Mouse (Mus musculus) 3T3-L1 (cell line): ENCODE data around the gene Smad1.
"Not testable (repeated sequence)": the region's sequence is repeated elsewhere in the genome, so short reads cannot be mapped to it uniquely, and the experiment has no call there.

ENCODE experiments used
- DNase-seq: peaks from one replicate; pipeline ENCODE4 v3.0.0-alpha.2; 2015; ENCODE audit warnings: low read depth, low spot score

Gene Smad1

DNA sequence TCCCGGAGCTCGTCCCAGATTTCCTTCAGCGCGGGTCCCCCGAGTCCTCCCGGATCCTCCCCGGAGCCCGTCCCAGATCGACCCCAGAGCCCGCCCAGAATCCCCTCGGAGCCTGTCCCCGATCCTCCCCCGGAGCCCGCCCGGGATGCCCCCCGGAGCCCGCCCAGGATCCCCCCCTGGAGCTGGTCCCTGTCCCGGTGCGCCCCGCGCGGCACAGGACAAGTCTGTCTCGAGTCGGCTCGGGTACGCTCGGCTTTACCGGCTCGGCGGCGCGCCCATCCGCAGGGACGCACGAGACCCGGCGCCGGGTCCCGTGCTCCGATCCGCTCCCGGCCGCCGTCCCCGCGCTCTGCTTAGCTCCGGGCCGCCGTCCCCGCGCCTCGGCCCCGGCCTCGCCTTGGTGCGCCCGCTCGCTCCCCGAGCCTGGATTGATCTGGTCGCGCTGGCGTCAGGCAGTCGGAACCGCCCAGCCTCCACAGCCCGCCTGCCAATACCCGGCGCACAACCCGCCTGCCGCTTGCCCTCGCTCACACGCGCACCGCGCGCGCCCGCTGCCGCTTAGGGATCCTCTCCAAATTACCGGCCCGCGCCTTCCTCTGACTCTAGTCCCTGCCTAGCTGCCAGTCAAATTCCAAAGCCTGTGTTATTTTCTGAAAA, at the start of gene Smad1:
Gene Smad1 (minus strand): TSS at position 525 of the 657 bp plus-strand sequence.
- peak; percentile 83 for DNase-seq

DNA sequence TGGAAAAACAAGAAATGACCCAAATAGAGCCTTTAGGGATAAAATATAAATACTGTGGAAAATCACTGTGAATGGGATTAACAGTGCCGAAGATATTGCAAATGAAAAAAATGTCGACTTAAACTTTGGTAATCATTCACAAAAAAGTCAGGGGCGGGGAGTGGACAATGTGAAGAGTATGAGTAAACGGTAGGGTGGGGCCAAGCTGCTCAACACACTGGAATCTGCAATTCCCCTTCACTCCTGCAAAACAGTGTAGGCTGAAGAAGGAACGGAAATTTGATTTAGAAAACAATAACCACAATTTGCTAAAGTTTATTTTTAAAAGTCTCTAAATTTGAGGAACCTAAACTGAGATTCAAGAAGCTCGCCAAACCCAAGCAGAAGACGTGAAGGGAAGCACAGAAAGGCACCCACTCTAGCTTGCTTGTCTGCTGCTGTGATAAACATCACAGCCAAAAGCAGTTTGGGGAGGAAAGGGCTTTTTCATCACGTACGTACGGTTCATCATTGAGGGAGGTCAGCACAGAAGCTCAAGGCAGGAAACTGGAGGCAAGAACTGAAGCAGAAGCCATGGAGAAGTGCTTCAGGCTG, 48.0 kb upstream of the Smad1 start:
- no peak for DNase-seq

DNA sequence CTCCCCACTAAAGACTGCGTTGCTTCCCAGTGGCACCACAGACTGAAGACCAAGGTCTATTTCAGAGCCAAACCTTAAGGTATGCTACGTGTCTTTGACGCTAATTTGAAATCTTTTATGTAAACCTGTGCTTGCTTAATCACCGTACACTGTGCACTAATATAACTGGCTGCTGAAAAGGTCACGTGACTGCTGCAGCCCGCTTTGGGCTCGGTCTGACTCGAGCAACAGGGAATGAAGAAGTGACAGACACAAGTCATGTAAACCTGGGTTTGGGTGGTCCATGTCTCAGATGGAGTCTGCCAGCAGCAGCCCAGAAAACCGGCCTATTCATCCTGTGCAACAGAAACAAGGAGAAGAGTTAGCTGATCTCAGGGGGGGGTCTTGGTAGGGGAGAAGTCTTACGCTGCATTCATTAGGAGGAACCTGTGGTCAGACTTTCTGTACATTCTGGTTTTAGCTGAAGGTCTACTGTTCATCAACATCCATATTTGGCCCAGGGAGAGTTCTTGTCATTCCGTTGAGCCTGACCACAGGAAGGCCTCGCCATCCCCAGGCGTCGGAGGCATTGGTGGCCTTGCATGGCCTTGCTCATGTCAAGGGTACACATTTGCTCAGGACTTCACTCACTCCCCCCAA, 44.3 kb upstream of the Smad1 start:
- DNase-seq: no peak

- no peak for DNase-seq
These were observed 34.7 kb upstream of the Smad1 start for GRCm38 (mm10) chr8:79433953-79434500.

- DNase-seq: no peak
These were observed 15.6 kb upstream of the Smad1 start for GRCm38 (mm10) chr8:79414907-79415306.

DNA sequence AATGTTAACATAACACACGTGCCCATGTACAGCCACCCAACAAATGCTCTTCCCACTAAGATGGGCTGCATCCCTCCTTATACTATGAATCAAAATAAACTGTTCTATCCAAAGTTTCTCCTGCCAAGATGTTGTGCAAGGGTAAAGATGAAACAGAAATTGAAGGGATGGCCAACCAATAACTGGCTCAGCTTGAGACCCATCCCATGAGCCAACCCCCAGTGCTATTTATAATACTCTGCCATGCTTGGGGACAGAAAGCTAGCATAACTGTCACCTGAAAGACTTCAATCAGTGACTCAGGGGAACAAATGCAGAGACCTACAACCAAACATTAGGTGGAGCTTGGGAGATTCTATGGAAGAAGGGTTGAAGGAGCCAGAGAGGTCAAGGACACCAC, 11.2 kb upstream of the Smad1 start:
- no peak for DNase-seq

DNA sequence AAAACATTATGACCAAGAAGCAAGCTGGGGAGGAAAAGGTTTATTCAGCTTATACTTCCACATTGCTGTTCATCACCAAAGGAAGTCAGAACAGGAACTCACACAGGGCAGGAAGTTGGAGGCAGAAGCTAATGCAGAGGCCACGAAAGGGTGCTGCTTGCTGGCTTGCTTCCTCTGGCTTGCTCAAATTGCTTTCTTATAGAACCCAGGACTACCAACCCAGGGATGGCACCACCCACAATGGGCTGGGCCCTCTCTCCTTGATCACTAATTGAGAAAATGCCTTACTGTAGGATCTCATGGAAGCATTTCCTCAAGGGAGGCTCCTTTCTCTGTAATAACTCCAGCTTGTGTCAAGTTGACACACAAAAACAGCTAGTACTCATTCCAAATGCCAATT, 8.0 kb upstream of the Smad1 start:
- DNase-seq: not testable (repeated sequence)

DNA sequence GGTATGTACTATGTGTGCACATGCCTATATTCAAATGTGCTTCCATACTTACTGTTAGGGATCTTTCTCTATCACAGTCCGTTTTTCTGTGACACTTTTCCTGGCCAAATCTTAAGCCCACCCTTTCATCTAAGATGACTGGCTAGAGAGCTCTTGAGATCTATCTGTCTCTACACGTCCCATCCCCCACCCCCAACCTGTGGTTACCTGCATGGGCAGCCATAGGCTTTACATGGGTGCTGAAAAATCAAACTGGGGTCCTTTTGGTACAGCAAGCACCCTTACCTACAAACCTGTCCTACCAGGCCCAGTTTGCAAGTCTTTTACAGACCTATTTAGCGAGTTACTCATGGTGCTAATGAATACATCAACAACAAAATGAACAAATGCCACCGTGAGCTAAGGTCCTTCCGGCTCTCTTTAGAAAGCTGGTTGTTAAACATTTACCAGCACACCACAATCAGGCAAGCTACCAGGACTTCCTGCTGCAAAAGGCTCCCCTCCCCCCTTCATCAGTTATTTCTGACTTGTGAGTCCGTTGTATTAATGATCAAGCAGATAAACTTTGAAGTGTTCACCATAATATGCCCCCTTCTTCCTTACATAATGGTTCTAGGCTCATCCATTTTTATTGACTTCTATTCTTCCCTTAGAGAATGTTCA, 5.7 kb upstream of the Smad1 start:
- no peak for DNase-seq

GRCm38 (mm10) chr8:79400671-79401070, 1.4 kb upstream of the Smad1 start:
- no peak for DNase-seq

- DNase-seq: peak; percentile 49
These were observed 902 bp downstream of the Smad1 start for GRCm38 (mm10) chr8:79398251-79398981.

GRCm38 (mm10) chr8:79397705-79398250, 1.5 kb downstream of the Smad1 start:
- peak; percentile 47 for DNase-seq

GRCm38 (mm10) chr8:79396911-79397310, 2.4 kb downstream of the Smad1 start:
- no peak for DNase-seq

DNA sequence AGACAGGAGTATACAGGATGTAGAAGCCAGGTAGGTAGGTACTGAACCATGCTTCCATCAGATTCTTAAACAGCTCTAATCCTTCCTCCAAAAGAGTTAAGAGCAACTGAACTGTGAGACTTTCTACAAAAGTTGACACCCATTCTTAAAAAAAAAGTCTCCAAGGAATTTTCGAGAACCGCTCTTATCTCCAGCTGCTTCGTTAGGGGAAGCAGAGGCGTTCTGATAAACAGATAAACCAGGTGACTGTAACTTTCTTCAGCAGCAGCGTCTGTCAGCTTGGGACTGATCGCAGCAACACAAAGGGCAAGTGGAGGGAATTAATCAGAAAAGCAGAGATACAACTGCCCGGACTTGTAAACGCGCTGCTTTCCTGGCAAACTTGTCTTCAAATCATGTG, 5.3 kb downstream of the Smad1 start:
- DNase-seq: no peak

DNA sequence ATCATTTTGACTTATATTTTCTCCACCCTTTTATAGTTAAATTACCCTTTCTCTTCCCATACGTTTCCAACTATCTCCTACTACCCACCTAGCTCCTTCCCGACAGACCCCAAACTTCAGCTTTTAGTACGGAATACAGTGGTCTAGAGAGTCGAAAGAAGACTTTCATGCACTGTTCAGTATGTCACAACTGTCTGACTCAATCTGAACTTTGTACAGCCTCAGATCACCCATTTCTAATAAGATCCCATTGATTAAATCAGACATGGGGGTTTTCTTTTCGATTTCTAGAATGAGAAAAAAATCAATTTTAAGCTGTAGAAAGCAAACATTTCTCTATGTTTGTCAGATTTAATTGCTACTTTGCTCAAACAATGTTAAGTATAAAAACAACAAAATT, 6.1 kb downstream of the Smad1 start:
- no peak for DNase-seq

- no peak for DNase-seq
These were observed 6.7 kb downstream of the Smad1 start for GRCm38 (mm10) chr8:79392649-79393048.

DNA sequence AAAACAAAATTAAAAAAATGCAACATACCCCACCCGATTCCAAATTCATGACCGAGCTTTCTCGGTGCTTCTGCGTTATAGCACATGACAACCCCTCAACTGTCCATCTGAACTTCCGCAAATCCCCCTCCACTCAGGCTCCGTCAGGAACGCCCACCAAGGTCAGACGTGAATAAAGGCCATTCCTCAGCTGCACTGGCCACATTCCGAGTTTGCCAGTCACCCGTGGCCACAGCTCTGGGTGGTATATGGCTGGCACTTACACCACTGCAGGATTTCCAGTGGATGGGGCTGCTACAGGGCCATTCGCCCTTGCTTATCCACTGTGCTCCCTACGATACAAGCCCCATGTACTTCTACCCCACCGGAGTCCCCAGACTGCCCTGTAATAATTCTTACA, 7.9 kb downstream of the Smad1 start:
- DNase-seq: no peak

DNA sequence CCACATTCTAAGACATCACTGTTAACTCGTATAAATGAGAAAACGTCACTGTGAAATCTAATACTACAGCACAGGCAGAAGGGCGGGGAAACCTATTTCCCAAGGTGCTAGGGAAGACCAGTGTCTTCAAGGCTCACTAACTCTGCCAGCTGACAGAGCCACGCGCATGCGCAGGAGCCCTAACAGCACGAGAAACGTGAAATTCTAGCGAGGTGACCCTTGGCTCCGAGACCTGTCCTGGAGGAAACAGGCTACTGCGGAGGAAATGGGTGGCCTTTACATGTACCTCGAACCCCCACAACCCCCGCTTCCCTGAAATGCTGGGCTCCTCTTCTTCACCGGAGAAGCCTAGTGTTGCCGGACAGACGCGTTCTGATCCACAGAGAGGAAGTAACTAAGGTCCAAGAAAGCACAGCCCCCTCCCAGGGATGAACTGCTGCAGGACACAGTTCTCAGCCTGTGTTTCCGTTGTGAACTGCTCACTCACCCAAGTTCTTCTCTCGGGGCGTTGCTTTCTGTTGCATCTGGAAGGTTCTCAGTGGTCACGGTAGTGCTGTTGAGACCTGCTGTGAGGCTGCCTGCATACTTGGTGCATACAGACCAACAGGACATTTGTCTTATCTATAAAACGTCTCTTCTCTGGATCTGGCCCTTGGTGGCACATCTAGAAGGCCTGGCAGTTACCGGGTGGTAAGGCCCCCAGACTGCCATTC, 10.1 kb downstream of the Smad1 start:
- no peak for DNase-seq

GRCm38 (mm10) chr8:79386831-79387230, 12.5 kb downstream of the Smad1 start:
- no peak for DNase-seq

- peak; percentile 4 for DNase-seq
These were observed 13.0 kb downstream of the Smad1 start for GRCm38 (mm10) chr8:79386358-79386757.
